Mouse (Mus musculus) brain, embryonic 14.5 days (tissue): Measurements from ENCODE around the gene Fzd7.

ENCODE experiments used
- CTCF ChIP-seq: fragments of 200-500 bp; IDR thresholded peaks from 2 replicates; pipeline ENCODE4 v1.5.1; 2012; ENCODE audit warnings: inconsistent platforms, mild to moderate bottlenecking, moderate library complexity, borderline replicate concordance; ENCODE audit not compliant: insufficient read depth, insufficient read length; ENCODE audit errors: extremely low read depth
- POLR2A ChIP-seq: fragments of 200-500 bp; IDR thresholded peaks from 2 replicates; pipeline ENCODE4 v1.6.1; 2012; ENCODE audit warnings: mild to moderate bottlenecking, inconsistent platforms, borderline replicate concordance; ENCODE audit not compliant: poor library complexity, insufficient read depth, insufficient read length, severe bottlenecking; ENCODE audit errors: extremely low read depth

GRCm38 (mm10) chr1:59439941-59440340 is 42.3 kb upstream of the Fzd7 start:
- TF ChIP-seq CTCF: no peak
- no peak for TF ChIP-seq POLR2A
